Mouse (Mus musculus) intestine, embryonic 16.5 days (tissue): ENCODE data around the gene Cwc27. TPM values are rescaled to one million over a fixed set of nuclear protein-coding genes. Genes with fewer than 3 reads are reported as not detected.
A peak's percentile ranks its signal among the peaks of the same experiment; 100 is the strongest.

Experiments
- ATAC-seq: fragments of 200-750 bp; cut with Nextera tagmentation; 2 replicates; pipeline ENCODE4 v1.8.0; 2017; ENCODE audit warnings: moderate TSS enrichment, moderate library complexity
- H3K27ac ChIP-seq: fragments of 300-500 bp; sonication (generic); 2 replicates; pipeline ENCODE4 v1.5.1; 2014; ENCODE audit warnings: mild to moderate bottlenecking, low read length
- H3K27me3 ChIP-seq: fragments of 300-500 bp; sonication (generic); replicated peaks from 2 replicates; pipeline ENCODE4 v1.6.1; 2014; ENCODE audit warnings: low read length, control low read depth, mixed read lengths; ENCODE audit not compliant: control insufficient read depth, insufficient read depth
- H3K36me3 ChIP-seq: fragments of 300-500 bp; sonication (generic); 2 replicates; pipeline ENCODE4 v1.6.1; 2014; ENCODE audit warnings: low read length, control low read depth; ENCODE audit not compliant: control insufficient read depth, insufficient read depth
- H3K4me1 ChIP-seq: fragments of 300-500 bp; sonication (generic); 2 replicates; pipeline ENCODE4 v1.6.1; 2014; ENCODE audit warnings: low read length, control low read depth, mixed read lengths; ENCODE audit not compliant: control insufficient read depth, insufficient read depth
- H3K4me2 ChIP-seq: fragments of 300-500 bp; sonication (generic); 2 replicates; pipeline ENCODE4 v1.6.1; 2014; ENCODE audit warnings: low read depth, low read length, control low read depth
- H3K4me3 ChIP-seq: fragments of 300-500 bp; sonication (generic); 2 replicates; pipeline ENCODE4 v1.5.1; 2014; ENCODE audit warnings: mild to moderate bottlenecking, low read length
- H3K9ac ChIP-seq: fragments of 300-500 bp; sonication (generic); 2 replicates; pipeline ENCODE4 v1.6.1; 2014; ENCODE audit warnings: low read depth, low read length
- H3K9me3 ChIP-seq: fragments of 300-500 bp; sonication (generic); 2 replicates; pipeline ENCODE4 v1.6.1; 2016; ENCODE audit warnings: low read length, control low read depth; ENCODE audit not compliant: control insufficient read depth
- WGBS: fragments of 180-500 bp; shearing (Covaris S2); extraction: QIAGEN DNeasy Blood & Tissue Kit; methylation state at CpG from one replicate; pipeline ENCODE4 v1.1.7; 2014; 5-methylcytosine and 5-hydroxymethylcytosine counted together
- polyA plus RNA-seq: library from polyadenylated mRNA; unstranded; fragments of >200 nt; fragmentation: Nextera tagmentation; extraction: Ambion mirVana; gene quantifications from 2 replicates; pipeline ENCODE4 v1.2.1, GENCODE M21; 2015

Gene Cwc27
- polyA plus RNA-seq, 1 experiment from 2014 or later = 26.0 TPM

- Histone ChIP-seq H3K9me3 (no peaks in the 10 kb centered on the region), H3K36me3 (no peaks in the 10 kb centered on the region), H3K9ac (no peak overlapping the region), H3K27ac (no peak overlapping the region), H3K27me3 (no peaks in the 10 kb centered on the region), H3K4me2 (0 out of 2 replicates have a peak overlapping the region, but pooled peaks have one; percentile 2), H3K4me3 (no peak overlapping the region), H3K4me1 (no peaks in the 10 kb centered on the region)
- WGBS = 75% methylated on average over 22 of the region's 22 CpGs
- 0 out of 2 replicates have a peak, but pooled peaks have one; percentile 53 for ATAC-seq
Observed at GRCm38 (mm10) chr13:104610210-104611111, 206.5 kb downstream of the Cwc27 start.

DNA sequence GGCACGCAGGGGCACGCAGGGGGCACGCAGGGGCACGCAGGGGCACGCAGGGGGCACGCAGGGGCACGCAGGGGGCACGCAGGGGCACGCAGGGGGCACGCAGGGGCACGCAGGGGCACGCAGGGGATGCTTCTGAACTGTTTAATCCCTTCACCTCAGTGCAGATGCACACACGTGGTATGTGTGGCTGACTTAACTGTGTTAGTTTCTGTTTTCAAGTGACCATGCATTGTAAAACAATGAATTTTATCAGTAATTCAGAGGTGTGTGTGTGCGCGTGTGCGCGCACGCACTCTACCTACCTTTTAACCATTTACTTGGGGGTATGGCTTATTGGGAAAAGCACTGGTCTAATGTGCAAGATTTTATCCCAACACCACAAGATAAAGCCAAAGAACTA lies 208.4 kb downstream of the Cwc27 start:
- no peak overlapping the region for H3K9ac ChIP-seq
- peak overlapping the region; percentile 33; the same call in 1 of the 2 replicates for H3K4me2 ChIP-seq
- H3K27ac ChIP-seq = no peak overlapping the region

GRCm38 (mm10) chr13:104606786-104607580 lies 210.0 kb downstream of the Cwc27 start:
- H3K9me3 ChIP-seq = no peaks in the 10 kb centered on the region
- no peak for ATAC-seq

More for the DNA sequence above, 208.4 kb downstream of the Cwc27 start:
- ATAC-seq = peak; percentile 87
- no peaks in the 10 kb centered on the region for H3K27me3 ChIP-seq
- H3K4me3 ChIP-seq = no peak overlapping the region
- H3K4me1 ChIP-seq = no peaks in the 10 kb centered on the region
- H3K9me3 ChIP-seq = no peaks in the 10 kb centered on the region
- 79% methylated on average over 18 of the region's 18 CpGs for WGBS
- H3K36me3 ChIP-seq = no peaks in the 10 kb centered on the region

GRCm38 (mm10) chr13:104605111-104605510 lies 211.8 kb downstream of the Cwc27 start:
- ATAC-seq = no peak
- Histone ChIP-seq H3K4me2 (no peak overlapping the region), H3K4me1 (no peaks in the 10 kb centered on the region), H3K4me3 (no peak overlapping the region), H3K27me3 (no peaks in the 10 kb centered on the region), H3K27ac (no peak overlapping the region), H3K36me3 (no peaks in the 10 kb centered on the region), H3K9ac (no peak overlapping the region), H3K9me3 (no peaks in the 10 kb centered on the region)
- 87% methylated on average over 2 of the region's 2 CpGs for WGBS

More at GRCm38 (mm10) chr13:104606786-104607580, 210.0 kb downstream of the Cwc27 start:
- Histone ChIP-seq H3K4me3 (no peak overlapping the region), H3K36me3 (no peaks in the 10 kb centered on the region), H3K27me3 (no peaks in the 10 kb centered on the region), H3K9ac (no peak overlapping the region), H3K4me1 (no peaks in the 10 kb centered on the region), H3K27ac (no peak overlapping the region), H3K4me2 (no peak overlapping the region)
- WGBS = 72% methylated on average over 14 of the region's 14 CpGs

- Histone ChIP-seq H3K4me2 (no peak overlapping the region), H3K36me3 (no peaks in the 10 kb centered on the region), H3K4me1 (no peaks in the 10 kb centered on the region), H3K27ac (no peak overlapping the region), H3K4me3 (no peak overlapping the region), H3K9ac (no peak overlapping the region), H3K9me3 (no peaks in the 10 kb centered on the region), H3K27me3 (no peaks in the 10 kb centered on the region)
- ATAC-seq = no peak
- WGBS = 75% methylated on average over 6 of the region's 6 CpGs
Observed at GRCm38 (mm10) chr13:104602197-104602596, 214.7 kb downstream of the Cwc27 start.

- H3K4me2 ChIP-seq = no peak overlapping the region
- no peak overlapping the region for H3K9ac ChIP-seq
- no peaks in the 10 kb centered on the region for H3K27me3 ChIP-seq
- WGBS = 81% methylated on average over 3 of the region's 3 CpGs
- ATAC-seq = no peak
- no peaks in the 10 kb centered on the region for H3K36me3 ChIP-seq
- no peaks in the 10 kb centered on the region for H3K9me3 ChIP-seq
- no peaks in the 10 kb centered on the region for H3K4me1 ChIP-seq
- H3K4me3 ChIP-seq = no peak overlapping the region
- H3K27ac ChIP-seq = no peak overlapping the region
Observed at GRCm38 (mm10) chr13:104601783-104602182, 215.2 kb downstream of the Cwc27 start.

- H3K27me3 ChIP-seq = no peaks in the 10 kb centered on the region
- no peak for ATAC-seq
- H3K36me3 ChIP-seq = no peaks in the 10 kb centered on the region
- H3K9ac ChIP-seq = no peak overlapping the region
- H3K9me3 ChIP-seq = no peaks in the 10 kb centered on the region
- H3K4me1 ChIP-seq = no peaks in the 10 kb centered on the region
- H3K4me3 ChIP-seq = no peak overlapping the region
- no peak overlapping the region for H3K27ac ChIP-seq
- WGBS = 88% methylated on average over 4 of the region's 4 CpGs
- no peak overlapping the region for H3K4me2 ChIP-seq
Observed at GRCm38 (mm10) chr13:104596199-104596598, 220.7 kb downstream of the Cwc27 start.

- Histone ChIP-seq H3K9ac (no peak overlapping the region), H3K27me3 (no peaks in the 10 kb centered on the region), H3K4me3 (no peak overlapping the region), H3K4me1 (peaks cover 11% of the 10 kb centered on the region), H3K9me3 (no peaks in the 10 kb centered on the region), H3K36me3 (no peaks in the 10 kb centered on the region), H3K27ac (no peak overlapping the region), H3K4me2 (no peak overlapping the region)
- no peak for ATAC-seq
- 68% methylated on average over 4 of the region's 4 CpGs for WGBS
Observed at GRCm38 (mm10) chr13:104594820-104595351, 222.1 kb downstream of the Cwc27 start.

GRCm38 (mm10) chr13:104590931-104591330 lies 226.0 kb downstream of the Cwc27 start:
- Histone ChIP-seq H3K4me3 (no peak overlapping the region), H3K4me2 (no peak overlapping the region), H3K9me3 (no peaks in the 10 kb centered on the region), H3K27ac (peak overlapping the region; percentile 23), H3K9ac (no peak overlapping the region), H3K36me3 (no peaks in the 10 kb centered on the region), H3K4me1 (peaks cover 11% of the 10 kb centered on the region), H3K27me3 (no peaks in the 10 kb centered on the region)
- no peak for ATAC-seq
- 78% methylated on average over 7 of the region's 7 CpGs for WGBS
